Mouse (Mus musculus) cortical plate, adult 2 months (tissue): Measurements from ENCODE around the gene Traf3ip3.

Experiments
- CTCF ChIP-seq: fragments of 200-500 bp; IDR thresholded peaks from 2 replicates; pipeline ENCODE4 v1.5.1; 2011; ENCODE audit warnings: mild to moderate bottlenecking, control low read depth, low read length; ENCODE audit not compliant: insufficient read depth; ENCODE audit errors: extremely low read depth
- POLR2A ChIP-seq: fragments of 200-500 bp; IDR thresholded peaks from 2 replicates; pipeline ENCODE4 v1.6.1; 2011; ENCODE audit warnings: mild to moderate bottlenecking, low read length, control low read depth; ENCODE audit not compliant: insufficient read depth; ENCODE audit errors: extremely low read depth

GRCm38 (mm10) chr1:193138669-193139068 is 62.8 kb downstream of the Traf3ip3 start:
- TF ChIP-seq CTCF = no peak
- no peak for TF ChIP-seq POLR2A
